Mouse (Mus musculus) frontal cortex, adult 2 months (tissue): ENCODE measurements around the gene Vnn1. TPM values are rescaled to one million over a fixed set of nuclear protein-coding genes. Genes with fewer than 3 reads are reported as not detected.

Experiments used
- polyA plus RNA-seq: library from polyadenylated mRNA; depleted of rRNA; stranded (reverse); fragments of >200 nt; gene quantifications from 2 replicates; pipeline ENCODE4 v1.2.3, GENCODE M21; 2012; rRNA removed

Gene Vnn1
- polyA plus RNA-seq, 1 experiment: 0.50 TPM

Other genes with a start within 250 kb of the Vnn1 start
- 1,411 and 1,452 TPM in 2 replicates for gene Rps12, start 107.4 kb upstream of the Vnn1 start, polyA plus RNA-seq
- gene Slc18b1, start 97.7 kb upstream of the Vnn1 start, polyA plus RNA-seq: 20.6 and 29.9 TPM in 2 replicates
- gene Vnn3, start 43.2 kb upstream of the Vnn1 start, polyA plus RNA-seq: 0.04 and 0.12 TPM in 2 replicates
- not detected in 2 replicates for gene Taar1, start 25.7 kb downstream of the Vnn1 start, polyA plus RNA-seq
- not detected in 2 replicates for gene Taar2, start 43.9 kb downstream of the Vnn1 start, polyA plus RNA-seq
- not detected in 2 replicates for gene Taar3, start 54.9 kb downstream of the Vnn1 start, polyA plus RNA-seq
- gene Taar4, start 65.8 kb downstream of the Vnn1 start, polyA plus RNA-seq: not detected in 2 replicates
- gene Taar5, start 76.0 kb downstream of the Vnn1 start, polyA plus RNA-seq: not detected in 2 replicates
- gene Taar6, start 91.0 kb downstream of the Vnn1 start, polyA plus RNA-seq: not detected in 2 replicates
- not detected in 2 replicates for gene Taar7a, start 98.8 kb downstream of the Vnn1 start, polyA plus RNA-seq
- not detected in 2 replicates for gene Taar7b, start 105.3 kb downstream of the Vnn1 start, polyA plus RNA-seq
- gene Taar7d, start 132.5 kb downstream of the Vnn1 start, polyA plus RNA-seq: not detected in 2 replicates
- not detected in 2 replicates for gene Taar7e, start 142.9 kb downstream of the Vnn1 start, polyA plus RNA-seq
- gene Taar7f, start 154.8 kb downstream of the Vnn1 start, polyA plus RNA-seq: not detected in 2 replicates
- gene Taar8a, start 181.8 kb downstream of the Vnn1 start, polyA plus RNA-seq: not detected in 2 replicates
- not detected in 2 replicates for gene Taar8b, start 197.6 kb downstream of the Vnn1 start, polyA plus RNA-seq
- gene Taar8c, start 207.2 kb downstream of the Vnn1 start, polyA plus RNA-seq: not detected in 2 replicates
- not detected in 2 replicates for gene Taar9, start 214.8 kb downstream of the Vnn1 start, polyA plus RNA-seq